Mouse (Mus musculus) cerebellum, adult 11 months (tissue): ENCODE data around the gene Epn1.
"Not testable (repeated sequence)": the region's sequence is repeated elsewhere in the genome, so short reads cannot be mapped to it uniquely, and the experiment has no call there.

Source experiments
- DNase-seq: peaks from one replicate; pipeline ENCODE4 v3.0.0; 2022

Epn1 gene

DNA sequence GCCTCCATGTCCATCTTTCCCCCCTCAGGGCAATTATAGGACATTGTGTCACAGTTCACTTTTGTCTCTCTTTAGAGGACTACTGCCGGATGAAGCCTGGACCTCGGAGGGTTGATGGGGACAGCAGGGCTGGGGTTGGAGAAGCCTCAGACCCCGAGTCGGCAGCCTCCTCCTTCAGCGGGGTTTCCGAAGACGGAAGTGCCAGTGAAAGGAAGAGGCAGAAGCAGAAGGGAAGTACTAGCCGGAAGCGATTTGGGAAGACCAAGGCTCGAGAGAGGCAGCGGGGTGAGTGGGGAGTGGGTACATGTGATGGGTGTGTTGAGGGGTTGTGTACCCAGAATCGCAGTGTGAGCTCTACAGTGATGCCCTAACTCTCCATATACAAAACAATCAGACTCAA lies 20.6 kb upstream of the Epn1 start:
- no peak for DNase-seq

DNA sequence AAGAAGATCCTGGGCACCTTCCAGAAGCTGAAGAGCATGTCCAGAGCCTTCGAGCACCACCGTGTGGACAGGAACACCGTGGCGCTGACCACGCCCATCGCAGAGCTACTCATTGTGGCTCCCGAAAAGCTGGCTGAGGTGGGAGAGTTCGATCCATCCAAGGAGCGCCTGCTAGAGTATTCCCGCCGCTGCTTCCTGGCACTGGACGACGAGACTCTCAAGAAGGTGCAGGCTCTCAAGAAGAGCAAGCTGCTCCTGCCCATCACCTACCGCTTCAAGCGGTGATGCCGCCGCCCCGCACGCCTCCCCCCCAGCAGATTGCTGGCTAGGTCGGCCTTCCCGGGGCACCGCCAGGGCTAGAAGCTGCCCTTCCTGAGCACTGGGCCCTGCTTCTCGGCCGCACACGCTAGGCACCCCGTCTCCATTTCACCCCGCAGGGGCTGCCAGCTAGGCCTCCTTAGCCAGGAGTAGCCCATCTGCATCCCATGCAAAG lies 19.8 kb upstream of the Epn1 start:
- DNase-seq: peak; percentile 89

DNA sequence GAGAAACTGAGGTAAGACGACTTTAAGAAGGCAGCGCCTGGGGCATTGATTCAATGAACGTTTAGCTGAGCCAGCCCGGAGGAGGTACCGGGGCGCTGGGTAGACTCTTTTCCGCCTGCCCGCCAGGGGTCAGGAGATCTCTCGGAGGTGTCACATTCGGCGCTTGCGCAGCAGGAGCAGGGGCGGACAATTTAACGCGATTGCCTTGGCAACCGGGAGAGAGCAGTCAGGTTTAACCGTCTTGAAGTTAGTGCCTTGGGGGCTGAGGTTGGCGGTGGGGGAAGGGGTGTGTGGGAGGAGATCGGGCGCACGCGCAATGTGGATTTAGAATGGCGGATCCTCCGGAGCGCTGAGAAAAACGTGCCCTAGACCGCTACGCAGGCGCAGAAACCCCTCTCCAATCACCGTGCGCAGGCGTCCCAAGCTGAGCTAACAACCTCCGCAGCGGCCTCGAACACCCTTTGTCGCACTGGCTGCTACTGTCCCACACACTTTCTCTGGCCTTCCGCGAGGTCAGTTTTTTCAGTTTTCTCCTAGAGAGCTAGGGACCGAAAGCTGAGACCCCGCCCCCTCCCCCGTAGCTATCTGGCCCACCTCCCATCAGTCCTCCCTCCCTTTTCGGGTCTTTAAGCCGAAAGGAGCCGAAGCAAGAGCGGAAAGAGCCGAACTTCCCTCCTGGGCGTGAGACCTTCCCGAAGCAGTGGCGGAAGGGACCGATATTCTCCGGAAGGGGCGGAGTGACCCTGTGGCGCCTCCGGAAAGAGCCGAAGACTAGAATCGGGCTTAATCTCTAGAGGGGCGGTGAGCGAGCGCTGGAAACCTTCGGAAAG lies 18.9 kb upstream of the Epn1 start:
- DNase-seq: peak; percentile 98

DNA sequence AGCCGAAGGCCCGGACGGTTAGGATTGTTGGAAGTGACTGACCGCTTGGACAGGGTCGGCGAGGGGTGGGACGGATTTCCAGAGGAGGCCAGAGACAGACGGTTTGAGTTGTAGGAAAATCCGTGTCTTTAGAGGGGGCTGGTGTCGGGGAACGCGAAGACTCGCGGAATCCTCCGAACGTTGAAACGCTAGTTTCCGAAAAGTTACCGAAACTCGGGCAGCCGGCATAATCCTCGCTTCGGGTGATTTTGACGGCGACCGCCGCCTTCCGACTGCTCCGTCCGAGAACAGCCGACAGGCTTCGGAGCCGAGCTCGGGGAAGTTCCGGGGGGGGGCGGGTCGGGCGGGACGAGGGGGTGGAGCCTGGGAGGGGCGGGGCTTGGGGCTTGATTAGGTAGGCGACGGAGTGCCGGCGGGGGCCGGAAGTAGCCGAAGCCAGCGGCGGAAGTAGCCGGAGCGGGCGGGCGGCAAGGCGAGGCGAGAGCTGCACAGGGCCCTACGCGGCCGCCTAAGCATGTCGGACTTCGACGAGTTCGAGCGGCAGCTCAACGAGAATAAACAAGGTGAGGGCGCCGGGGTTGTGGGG lies 18.2 kb upstream of the Epn1 start, which contains the start of gene U2af2:
TSS of gene U2af2 (plus strand) at position 370 of the 586 bp plus-strand sequence.
- peak; percentile 93 for DNase-seq

DNA sequence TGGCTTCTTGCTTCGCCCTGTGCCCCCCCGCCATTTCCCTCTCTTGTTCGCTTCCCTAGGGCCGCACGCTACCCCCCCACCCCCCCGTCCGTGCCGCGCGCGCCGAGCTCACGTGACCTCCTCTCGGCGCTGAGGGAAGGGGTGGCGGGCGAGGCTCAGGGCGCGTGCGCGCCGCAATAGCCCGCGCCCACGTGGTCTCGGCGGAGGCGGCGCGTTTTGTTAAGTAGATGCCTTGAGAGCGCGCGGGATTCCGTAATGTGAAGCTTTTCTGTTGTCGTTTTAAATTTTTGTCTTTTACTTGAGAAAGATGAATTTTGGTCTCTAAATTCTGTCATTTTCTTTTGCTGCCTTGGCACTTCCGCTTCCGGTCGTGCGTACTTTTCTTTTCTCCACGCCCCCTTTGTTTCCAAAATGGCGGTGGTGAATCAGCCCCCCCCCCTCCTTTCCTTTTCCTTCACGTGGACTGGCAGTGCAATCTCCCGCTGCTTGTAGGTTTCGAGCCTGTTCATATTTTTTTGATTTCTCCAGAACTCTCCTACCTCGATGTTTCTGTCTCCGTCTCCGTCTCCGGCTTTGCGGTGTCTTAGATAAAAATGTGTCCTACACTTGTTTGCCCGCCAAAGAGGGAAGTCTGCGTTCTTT lies 17.6 kb upstream of the Epn1 start:
- DNase-seq: no peak

DNA sequence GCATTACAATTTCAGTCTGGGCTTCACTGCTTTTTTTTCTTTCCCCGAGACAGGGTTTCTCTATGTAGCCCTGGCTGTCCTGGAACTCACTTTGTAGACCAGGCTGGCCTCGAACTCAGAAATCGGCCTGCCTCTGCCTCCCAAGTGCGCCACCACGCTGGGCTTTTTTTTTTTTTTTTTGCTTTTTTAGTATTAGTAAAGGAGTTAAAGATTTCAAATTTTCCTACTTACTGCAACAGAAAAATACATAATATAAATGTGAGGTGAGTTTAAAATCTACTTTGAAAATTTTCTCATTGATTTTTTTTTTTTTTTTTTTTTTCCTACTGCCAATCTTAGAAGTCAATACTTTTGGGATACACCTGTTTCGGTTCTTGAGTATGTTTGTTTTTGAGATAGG lies 15.1 kb upstream of the Epn1 start:
- DNase-seq: no peak

DNA sequence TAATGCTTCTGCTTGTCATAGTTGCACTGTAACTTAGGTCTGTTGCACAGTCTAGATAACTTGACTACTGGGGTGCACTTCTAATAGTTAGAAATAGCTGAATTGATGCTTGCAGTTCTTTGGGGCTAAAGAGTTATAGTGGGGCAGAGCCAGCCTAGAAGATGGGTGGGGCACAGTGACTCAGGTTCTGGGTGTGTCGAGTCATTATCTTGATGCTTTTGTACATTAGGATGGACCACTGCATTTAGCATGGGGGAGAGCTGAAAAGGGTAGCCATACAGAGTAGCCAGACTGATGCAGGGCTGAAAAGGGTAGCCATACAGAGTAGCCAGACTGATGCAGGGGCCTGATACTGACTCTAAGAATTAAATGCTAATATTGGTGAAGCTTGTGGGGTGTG lies 6.4 kb upstream of the Epn1 start:
- DNase-seq: no peak

DNA sequence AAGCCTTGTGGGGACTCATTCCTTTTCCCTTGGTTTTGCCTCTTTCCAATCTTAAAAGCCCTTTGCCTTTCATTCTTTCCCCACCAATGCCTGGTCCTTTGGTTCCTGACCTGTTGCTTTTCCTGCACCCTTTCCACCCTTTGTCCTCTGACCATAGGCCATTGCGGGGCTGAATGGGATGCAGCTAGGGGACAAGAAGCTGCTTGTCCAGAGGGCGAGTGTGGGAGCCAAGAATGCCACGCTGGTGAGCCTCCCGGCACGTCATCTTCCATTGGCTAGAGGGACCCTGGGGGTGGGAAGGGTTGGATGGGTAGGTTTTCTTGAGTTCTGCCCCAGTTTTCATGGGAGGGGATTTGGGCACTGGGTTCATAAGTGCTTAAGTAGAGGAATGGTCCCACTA lies 5.1 kb upstream of the Epn1 start:
- DNase-seq: no peak

DNA sequence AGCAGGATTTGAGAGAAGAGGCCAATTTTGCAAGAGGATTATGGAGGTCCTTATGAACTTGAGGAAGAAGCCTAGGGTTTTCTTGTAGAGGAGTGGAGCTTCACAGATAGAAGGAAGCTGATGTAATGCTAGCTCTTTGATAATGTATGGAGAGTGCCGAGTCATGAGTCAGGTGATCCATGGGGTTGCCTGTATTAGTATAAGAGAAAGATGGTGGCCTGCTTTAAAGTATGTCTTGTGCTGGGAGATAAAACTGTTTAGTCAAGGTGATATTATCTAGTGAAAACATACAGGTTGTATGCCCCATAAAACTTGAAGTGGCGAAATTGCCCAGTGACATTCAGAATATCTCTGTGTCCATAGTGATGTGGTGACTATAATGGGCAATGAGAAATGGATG lies 3.1 kb upstream of the Epn1 start:
- no peak for DNase-seq

DNA sequence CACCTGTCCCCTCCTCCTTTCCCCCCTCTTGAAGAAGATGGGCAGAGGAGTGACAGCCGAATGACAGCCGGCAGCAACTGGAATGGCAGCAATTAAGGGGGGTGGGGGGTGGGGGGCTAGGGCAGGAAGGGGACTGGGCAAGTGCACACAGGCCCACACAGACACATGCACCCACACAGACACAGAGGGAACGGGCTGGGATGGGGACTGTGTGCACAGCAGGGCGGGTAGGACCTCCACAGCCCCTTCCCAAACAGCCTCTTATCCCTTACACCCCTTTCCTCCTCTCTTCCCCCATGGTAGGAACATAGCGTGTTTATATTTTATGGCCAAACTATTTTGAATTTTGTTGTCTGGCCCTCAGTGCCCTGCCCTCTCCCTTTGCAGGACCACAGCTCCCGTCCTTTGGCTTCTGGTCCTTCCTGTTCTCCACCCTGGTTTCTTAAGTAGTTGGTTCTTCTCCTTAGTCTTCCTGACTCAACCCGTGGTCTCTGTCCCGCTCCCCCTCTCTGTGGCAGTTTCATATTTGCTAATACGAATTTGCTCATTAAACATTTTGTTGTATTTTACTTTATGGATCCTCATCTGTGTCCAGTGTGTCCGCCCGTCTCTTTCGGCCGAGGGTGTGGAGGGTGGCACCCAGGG lies 548 bp upstream of the Epn1 start:
- not testable (repeated sequence) for DNase-seq

DNA sequence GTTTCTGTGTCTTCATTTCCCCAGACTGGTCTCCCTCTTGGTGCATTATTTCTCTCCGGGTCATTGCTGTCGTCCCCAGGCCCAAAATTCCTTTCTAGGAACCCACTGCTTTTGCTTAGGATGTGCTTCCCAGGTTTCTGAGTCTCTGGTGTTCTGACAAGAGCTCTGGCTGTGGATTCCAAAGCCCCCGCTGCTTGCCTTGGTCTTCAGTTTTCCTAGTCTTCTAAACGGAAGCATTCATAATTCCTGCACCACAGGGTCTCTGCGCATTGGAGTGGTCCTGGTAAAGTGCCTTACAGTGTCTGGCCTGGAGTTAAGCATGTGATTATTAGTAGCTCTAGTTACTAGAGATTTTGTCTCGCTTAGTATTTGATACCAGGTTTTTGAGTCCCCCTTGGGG lies 780 bp downstream of the Epn1 start:
- no peak for DNase-seq

DNA sequence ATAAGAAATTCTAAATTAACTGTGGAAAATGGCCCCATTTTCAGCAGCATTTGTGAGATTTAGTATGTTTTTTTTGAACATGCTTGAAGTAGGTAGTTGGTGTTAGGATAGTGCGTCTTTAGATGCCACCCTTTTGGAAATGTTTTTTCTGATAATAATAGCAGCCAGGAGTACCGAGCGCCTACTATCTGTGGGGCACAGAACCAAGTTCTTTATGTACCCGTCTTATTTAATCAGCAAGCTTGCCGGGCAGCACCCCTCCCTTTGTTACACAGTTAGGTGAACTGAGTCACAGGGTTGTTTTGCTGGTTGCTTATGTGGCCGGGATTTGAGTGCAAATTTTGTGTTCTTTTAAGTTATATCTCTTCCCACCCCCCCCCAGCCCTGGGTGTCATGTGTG lies 1.2 kb downstream of the Epn1 start:
- DNase-seq: no peak

DNA sequence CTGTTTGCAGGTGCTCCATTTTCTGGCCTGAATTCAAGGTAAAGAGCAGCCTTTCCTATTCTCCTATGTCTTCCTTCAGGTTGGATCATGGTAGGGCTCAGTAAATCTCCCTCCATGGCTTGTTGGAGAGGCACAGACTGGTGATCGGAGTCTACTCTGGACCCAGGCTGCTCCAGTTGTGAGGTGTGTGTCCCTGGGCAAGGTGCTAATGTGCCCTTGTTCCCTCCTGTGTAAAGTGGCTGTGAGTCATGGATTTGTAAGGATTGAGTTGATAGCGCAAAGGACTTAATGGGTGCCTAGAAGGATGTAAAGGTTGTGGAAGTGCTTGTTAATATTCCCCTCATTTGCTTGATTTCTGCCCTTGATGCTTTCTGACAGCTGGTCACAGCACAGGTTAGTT lies 1.9 kb downstream of the Epn1 start:
- no peak for DNase-seq

DNA sequence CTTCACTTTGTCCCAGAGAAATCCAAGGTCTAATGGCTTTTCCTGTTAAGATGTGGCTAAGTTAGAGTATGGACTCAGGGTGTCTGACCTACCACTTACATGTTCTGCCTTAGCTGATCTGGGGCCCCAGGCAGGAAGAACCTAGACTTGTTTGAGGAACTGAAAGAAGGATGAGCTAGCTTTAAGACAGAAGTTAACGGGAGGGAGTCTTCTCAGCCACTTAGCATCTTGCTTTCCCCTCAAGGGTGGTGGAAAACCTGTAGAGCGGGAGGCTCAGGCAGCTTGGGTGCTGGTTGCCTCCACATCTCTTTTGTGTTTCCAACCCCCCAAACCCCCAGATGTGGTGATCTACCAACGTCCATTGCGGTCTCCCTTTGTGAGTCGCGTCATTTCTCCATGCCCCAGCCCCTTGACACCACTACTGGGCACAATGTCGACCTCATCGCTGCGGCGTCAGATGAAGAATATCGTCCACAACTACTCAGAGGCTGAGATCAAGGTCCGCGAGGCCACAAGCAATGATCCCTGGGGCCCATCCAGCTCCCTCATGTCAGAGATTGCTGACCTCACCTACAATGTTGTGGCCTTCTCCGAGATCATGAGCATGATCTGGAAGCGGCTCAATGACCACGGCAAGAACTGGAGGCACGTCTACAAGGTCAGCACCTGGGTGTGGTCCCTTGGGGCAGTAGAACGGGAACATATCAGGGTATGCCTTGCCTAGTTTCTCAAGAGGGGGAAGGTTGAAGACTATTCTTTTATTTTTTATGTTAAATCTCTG lies 3.5 kb downstream of the Epn1 start:
- DNase-seq: no peak

DNA sequence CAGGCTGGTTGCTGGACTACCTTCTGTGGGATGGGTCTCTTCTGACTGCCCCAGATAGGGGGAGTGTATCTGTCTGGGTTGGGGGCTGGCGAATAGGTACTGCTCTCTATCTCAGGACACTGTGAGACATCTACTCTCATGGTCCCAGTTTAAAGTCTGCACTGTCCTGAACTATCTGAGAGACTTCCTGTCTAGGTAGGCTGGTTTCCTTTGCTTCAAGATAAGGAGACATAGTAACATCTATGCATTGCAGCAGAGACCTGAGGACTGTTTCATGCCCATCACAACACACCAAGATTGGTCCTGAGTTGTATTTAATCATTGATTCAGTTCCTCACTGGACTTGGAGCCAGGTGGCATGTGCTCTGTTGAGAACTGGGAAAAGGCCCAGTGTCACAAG lies 5.5 kb downstream of the Epn1 start:
- no peak for DNase-seq

DNA sequence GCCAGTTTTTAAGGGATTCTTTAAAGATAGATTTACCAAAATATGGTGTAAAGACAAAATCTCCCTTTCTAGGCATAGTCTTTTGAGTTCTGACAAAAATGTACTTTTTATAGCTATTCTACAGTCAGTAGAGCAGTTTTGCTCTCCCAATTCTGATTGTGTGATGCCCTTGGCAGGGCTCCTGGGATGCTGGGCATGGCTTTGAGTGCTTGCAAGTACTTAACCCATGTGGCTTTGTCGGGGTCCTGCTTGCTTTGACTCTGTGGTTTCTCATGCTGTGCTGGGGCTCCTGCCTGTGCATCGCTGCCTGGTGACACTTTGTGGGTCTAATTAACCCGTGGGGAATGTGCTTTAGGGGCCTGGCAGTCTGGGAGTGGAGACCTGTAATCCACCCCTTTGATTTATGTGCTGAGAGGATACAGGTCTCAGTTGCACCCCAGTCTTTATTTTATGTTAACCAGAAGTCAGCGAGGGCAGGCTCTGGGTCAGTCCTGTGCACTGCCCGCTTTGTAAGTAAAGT lies 6.9 kb downstream of the Epn1 start:
- no peak for DNase-seq

DNA sequence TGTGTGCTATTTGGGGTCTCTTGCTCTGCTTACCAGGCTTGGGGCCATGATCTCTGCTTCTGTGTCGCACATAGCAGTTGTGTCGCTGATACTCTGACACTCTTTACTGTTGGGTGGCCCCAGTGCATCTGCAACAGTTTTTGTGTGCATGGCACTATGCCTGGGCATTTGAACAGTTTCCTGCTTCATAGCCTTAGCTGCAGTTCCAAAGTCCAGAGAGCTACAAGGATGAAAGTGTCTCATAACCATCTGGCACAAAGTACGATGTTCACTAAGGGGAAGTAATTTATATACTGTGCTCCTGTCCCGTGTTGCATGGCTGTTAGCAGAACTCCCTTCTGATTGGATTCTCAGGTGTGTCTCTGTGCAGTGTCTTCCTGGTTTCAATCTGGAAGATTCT lies 7.9 kb downstream of the Epn1 start:
- DNase-seq: no peak

DNA sequence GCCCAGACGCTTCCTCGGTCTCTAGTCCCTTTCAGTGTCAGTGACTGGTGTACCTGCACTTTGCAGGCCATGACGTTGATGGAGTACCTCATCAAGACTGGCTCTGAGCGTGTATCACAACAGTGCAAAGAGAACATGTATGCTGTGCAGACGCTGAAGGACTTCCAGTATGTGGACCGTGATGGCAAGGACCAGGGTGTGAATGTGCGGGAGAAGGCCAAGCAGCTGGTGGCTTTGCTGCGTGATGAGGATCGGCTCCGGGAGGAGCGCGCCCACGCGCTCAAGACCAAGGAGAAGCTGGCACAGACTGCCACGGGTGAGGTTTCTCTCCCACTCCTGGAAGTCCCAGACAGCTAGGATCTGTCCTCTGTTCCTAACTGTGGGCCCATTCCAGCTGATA lies 9.8 kb downstream of the Epn1 start:
- DNase-seq: no peak

DNA sequence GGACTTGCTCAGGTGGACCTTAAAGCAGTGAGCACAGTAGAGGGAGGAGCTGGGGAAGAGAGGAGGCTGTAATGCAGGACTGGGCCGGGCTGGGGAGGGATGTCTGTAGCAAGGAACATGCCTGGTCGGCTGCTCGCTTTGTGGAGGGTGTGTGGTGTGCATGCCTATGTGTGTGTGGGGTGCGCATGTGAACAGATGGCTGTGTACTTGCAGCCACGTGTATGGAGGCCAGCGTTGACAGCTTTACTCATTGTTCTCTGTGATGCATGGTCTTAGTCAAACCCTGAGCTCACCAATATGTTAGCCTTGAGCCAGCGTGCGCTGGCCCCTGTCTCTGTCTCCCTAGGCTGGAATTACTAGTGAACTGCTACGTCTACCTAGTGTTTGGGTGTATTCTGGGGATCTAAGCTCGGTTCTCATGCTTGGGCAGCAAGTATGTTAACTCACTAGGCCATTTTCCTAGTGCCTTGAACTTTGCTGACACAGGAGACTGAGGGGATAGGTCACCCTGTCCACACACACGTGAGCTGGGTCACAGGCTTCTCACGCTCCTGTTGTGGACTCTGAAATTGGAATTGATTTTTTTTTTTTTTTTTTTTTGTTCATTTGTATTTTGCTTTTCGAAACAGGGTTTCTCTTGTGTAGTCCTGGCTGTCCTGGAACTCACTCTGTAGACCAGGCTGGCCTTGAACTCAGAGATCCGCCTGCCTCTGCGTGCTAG lies 11.1 kb downstream of the Epn1 start:
- no peak for DNase-seq

DNA sequence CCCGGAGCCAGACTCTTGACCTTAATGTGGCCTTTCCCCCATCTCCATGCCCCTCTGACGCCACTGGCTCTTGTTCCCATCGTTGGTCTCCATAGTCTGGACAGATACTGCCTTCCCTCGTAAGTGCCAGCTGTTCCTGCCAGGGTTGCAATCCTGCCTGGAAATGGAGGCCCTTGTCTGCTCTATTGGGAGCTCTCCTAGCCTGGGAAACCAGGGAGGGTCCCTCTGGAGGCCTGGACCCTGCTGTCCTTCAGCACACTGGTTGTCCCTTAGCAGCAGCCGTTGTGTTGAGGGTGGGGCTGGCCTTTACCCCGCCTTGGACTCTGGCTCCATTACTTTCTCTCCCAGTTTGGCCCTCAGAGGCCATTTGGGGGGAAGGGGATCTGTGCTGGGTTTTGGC lies 12.3 kb downstream of the Epn1 start:
- DNase-seq: no peak

DNA sequence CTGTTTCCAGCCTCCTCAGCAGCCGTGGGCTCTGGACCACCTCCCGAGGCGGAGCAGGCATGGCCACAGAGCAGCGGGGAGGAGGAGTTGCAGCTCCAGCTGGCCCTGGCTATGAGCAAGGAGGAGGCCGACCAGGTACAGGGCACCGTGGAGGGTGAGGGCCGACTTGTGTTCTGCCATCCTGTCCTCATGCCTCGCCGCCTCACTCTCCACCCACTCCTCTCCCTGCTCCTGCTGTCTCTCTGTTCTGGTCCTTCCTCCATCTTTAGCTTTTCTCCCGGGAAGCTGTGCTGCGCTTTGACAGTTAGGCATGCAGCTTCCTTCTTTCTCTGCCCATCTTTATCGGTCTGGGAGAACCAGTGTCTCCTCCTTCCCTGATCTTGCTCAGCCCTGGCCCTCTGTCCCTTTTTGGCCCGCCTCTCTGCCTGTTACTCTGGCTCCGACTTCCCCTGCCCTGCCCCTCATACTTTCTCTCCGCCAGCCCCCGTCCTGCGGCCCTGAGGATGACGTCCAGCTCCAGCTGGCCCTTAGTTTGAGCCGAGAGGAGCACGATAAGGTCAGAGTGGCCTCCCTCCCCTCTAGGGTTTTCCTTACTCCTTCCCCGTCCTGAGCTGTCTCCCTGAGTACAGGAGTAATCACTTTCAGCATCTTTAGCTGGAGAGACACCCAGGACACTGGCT lies 12.9 kb downstream of the Epn1 start:
- DNase-seq: no peak
